ENCODE assay signal across 8 mouse cellular contexts in the genomic region with DNA sequence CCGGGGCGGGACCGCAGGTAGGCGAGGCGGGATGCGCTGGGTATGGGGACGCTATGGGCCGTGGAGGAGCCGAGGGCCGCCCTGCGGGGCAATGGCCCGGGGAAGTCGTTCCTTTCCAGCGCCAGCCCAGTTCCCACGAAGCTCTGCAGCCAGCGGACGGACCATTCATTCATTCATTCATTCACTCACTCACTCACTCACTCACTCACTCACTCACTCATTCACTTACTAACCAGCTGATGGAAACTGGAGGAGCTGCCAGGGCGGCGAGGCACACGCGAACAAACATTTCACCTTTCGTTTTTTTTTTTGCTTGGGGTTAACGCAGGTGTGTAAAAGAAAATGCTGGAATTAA. TPM values are rescaled to one million over a fixed set of nuclear protein-coding genes. Genes with fewer than 3 reads are reported as not detected.
DNase-seq lines count a peak whose midpoint lies in the region; ATAC-seq lines count a peak whose summit lies in the region.

No protein-coding gene starts in this region.

- no peaks in the 10 kb centered on the region for H3K9me3 ChIP-seq in kidney, embryonic 15.5 days (replicated peaks)
- no peaks in the 10 kb centered on the region for H3K9me3 ChIP-seq in hindbrain, embryonic 14.5 days (ENCODE audit: control insufficient read depth, low read length)
- no peaks in the 10 kb centered on the region for H3K9me3 ChIP-seq in midbrain, embryonic 14.5 days (ENCODE audit: control insufficient read depth, low read length)

- peak overlapping the region; percentile 64 for H3K27ac ChIP-seq in kidney, embryonic 15.5 days
- H3K27ac ChIP-seq in brown adipose tissue, adult 24 weeks (replicated peaks; ENCODE audit: low read depth, low read length), result no peak overlapping the region
- peak overlapping the region; percentile 65; the same call in 1 of the 2 replicates for H3K27ac ChIP-seq in hindbrain, embryonic 14.5 days
- H3K27ac ChIP-seq in midbrain, embryonic 14.5 days (replicated peaks; ENCODE audit: low read depth, low read length), result peak overlapping the region; percentile 60; the same call in 1 of the 2 replicates

- peaks cover 17% of the 10 kb centered on the region for H3K4me1 ChIP-seq in kidney, embryonic 15.5 days
- peaks cover 3% of the 10 kb centered on the region; the same call in 1 of the 2 replicates for H3K4me1 ChIP-seq in brown adipose tissue, adult 24 weeks (ENCODE audit: control insufficient read depth, insufficient read depth, insufficient read length, low read length)
- peaks cover 14% of the 10 kb centered on the region for H3K4me1 ChIP-seq in hindbrain, embryonic 14.5 days (replicated peaks; ENCODE audit: control insufficient read depth, insufficient read depth, low read length)
- H3K4me1 ChIP-seq in midbrain, embryonic 14.5 days (ENCODE audit: control insufficient read depth, insufficient read depth, low read length), result peaks cover 9% of the 10 kb centered on the region

- 1% methylated on average over 23 of the region's 23 CpGs for WGBS in kidney, embryonic 15.5 days
- WGBS in hindbrain, embryonic 14.5 days, result 3% methylated on average over 21 of the region's 23 CpGs
- WGBS in midbrain, embryonic 14.5 days, result 2% methylated on average over 23 of the region's 23 CpGs

- intact Hi-C loops in gastrocnemius, postnatal 14 days (cut with DNase I; ENCODE audit: low total_unique reads), result no loop called here

- H3K4me2 ChIP-seq in kidney, embryonic 15.5 days, result peak overlapping the region; percentile 74
- H3K4me2 ChIP-seq in hindbrain, embryonic 14.5 days (replicated peaks), result peak overlapping the region; percentile 83
- H3K4me2 ChIP-seq in midbrain, embryonic 14.5 days (ENCODE audit: low read length), result peak overlapping the region; percentile 80

- H3K4me3 ChIP-seq in kidney, embryonic 15.5 days (replicated peaks), result peak overlapping the region; percentile 87
- H3K4me3 ChIP-seq in brown adipose tissue, adult 24 weeks (ENCODE audit: insufficient read depth, low read depth, low read length), result peak overlapping the region; percentile 92
- peak overlapping the region; percentile 74 for H3K4me3 ChIP-seq in hindbrain, embryonic 14.5 days (replicated peaks; ENCODE audit: low read length)
- H3K4me3 ChIP-seq in midbrain, embryonic 14.5 days (replicated peaks; ENCODE audit: low read depth, low read length), result peak overlapping the region; percentile 72

- H3K36me3 ChIP-seq in kidney, embryonic 15.5 days, result peaks cover 17% of the 10 kb centered on the region; the same call in 1 of the 2 replicates
- H3K36me3 ChIP-seq in hindbrain, embryonic 14.5 days (replicated peaks; ENCODE audit: control insufficient read depth, insufficient read depth), result peaks cover 3% of the 10 kb centered on the region; the same call in 1 of the 2 replicates
- H3K36me3 ChIP-seq in midbrain, embryonic 14.5 days (ENCODE audit: control insufficient read depth, insufficient read depth, low read length), result no peaks in the 10 kb centered on the region

- no peak for DNase-seq in kidney, adult 18-20 months
- no peak for DNase-seq in hindbrain, embryonic 14.5 days (ENCODE audit: low spot score)
- DNase-seq in midbrain, embryonic 14.5 days, result no peak
- DNase-seq in spleen, adult 18-20 months, result no peak
- no peak for DNase-seq in gastrocnemius, postnatal 14 days
- no peak for DNase-seq in right cerebral cortex, postnatal 36 days (ENCODE audit: low spot score in 2 of 2)

- ATAC-seq in kidney, embryonic 15.5 days (replicated peaks; ENCODE audit: low FRiP score), result no peak
- no peak for ATAC-seq in hindbrain, embryonic 14.5 days (ENCODE audit: low FRiP score)
- ATAC-seq in midbrain, embryonic 14.5 days (ENCODE audit: low FRiP score, low TSS enrichment), result no peak

- H3K27me3 ChIP-seq in kidney, embryonic 15.5 days, result no peaks in the 10 kb centered on the region
- no peaks in the 10 kb centered on the region for H3K27me3 ChIP-seq in hindbrain, embryonic 14.5 days (ENCODE audit: control insufficient read depth, insufficient read depth, low read length)
- H3K27me3 ChIP-seq in midbrain, embryonic 14.5 days (ENCODE audit: control insufficient read depth, insufficient read depth, low read length), result no peaks in the 10 kb centered on the region

- H3K9ac ChIP-seq in kidney, embryonic 15.5 days, result peak overlapping the region; percentile 74
- peak overlapping the region; percentile 80 for H3K9ac ChIP-seq in hindbrain, embryonic 14.5 days
- H3K9ac ChIP-seq in midbrain, embryonic 14.5 days (replicated peaks; ENCODE audit: low read length), result peak overlapping the region; percentile 79

RNA-seq across cellular contexts. Expression of gene Hpf1, which starts 0.3 kb away (rescaled TPM):
- 107 and 113 TPM in 2 replicates for polyA plus RNA-seq in kidney, embryonic 15.5 days (2015; fragmentation: Nextera tagmentation; extraction: Ambion mirVana)
- polyA plus RNA-seq in brown adipose tissue, adult 24 weeks (2012; ENCODE audit: insufficient read depth, insufficient read length, missing spikeins), result 29.0 and 30.8 TPM in 2 replicates
- polyA plus RNA-seq in hindbrain, embryonic 14.5 days (2014; fragmentation: Nextera tagmentation; extraction: Ambion mirVana), result 91.6 and 96.3 TPM in 2 replicates
- polyA plus RNA-seq in midbrain, embryonic 14.5 days (2014; fragmentation: Nextera tagmentation; extraction: Ambion mirVana), result 95.8 and 104 TPM in 2 replicates
- 1 to 10 TPM; 6.6 to 8.5 TPM for total RNA-seq in gastrocnemius, postnatal 14 days (2021)
